ENCODE assay signal across 9 mouse cellular contexts in the genomic region with DNA sequence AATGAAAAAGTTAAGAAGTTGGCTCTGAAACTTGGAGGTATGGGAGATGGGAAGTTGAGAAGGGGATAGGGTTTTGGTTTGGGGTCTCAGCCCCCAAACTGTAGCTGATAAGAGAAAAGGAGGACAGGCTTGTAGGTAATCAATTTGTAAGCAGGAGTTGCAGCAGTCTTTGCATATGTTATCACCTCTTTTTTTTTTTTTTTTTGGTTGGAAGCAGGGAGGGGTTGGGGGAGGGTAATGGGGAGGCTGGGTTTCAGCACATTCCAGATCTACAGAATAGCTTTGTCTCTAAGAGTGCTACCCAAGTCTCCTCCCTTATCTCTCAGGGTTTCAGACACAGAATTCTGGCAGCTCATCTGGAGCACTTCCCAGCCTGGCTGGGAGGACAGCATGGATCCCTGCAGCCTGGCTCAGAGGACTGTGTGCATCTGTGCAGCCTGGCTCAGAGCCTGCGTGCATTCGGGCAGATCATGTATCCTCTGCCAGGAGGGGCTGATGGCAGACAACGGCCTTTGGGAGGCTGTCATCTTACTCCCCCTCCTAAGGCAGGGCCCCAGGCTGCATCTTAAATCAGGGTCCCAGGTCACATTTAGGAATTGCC. TPM values are rescaled to one million over a fixed set of nuclear protein-coding genes. Genes with fewer than 3 reads are reported as not detected.
A peak's percentile ranks its signal among the peaks of the same experiment; 100 is the strongest.
DNase-seq lines count a peak whose midpoint lies in the region; ATAC-seq and TF ChIP-seq lines count a peak whose summit lies in the region.
"Had no signal": no experiment of that assay in that cellular context is flagged by ENCODE, and none has a peak within 500 bp of the region (broad histone marks: within the 10 kb centered on the region; RNA-seq: fewer than 3 reads in every experiment).

No protein-coding gene starts in this region.

- DNase-seq in limb, embryonic 14.5 days (ENCODE audit: low spot score), result peak; percentile 44
- no peak for DNase-seq in limb, embryonic 10.5 days (ENCODE audit: low spot score)
- peak; percentile 58 to 85 for DNase-seq in cerebellum, postnatal 4 days (ENCODE audit: low spot score in 2 of 2)
- DNase-seq in heart, adult 18-20 months, result peak; percentile 83 to 87
- DNase-seq in kidney, postnatal 0 days (ENCODE audit: low spot score), result peak; percentile 30
- DNase-seq in retina, postnatal 1 day, result peak; percentile 78

- WGBS in limb, embryonic 14.5 days, result 27% methylated on average over 3 of the region's 3 CpGs
- 23% methylated on average over 3 of the region's 3 CpGs for WGBS in limb, embryonic 10.5 days
- 8% methylated on average over 3 of the region's 3 CpGs for WGBS in kidney, postnatal 0 days
- 39% methylated on average over 3 of the region's 3 CpGs for WGBS in liver, embryonic 15.5 days (ENCODE audit: insufficient replicate concordance)

- ATAC-seq in limb, embryonic 14.5 days (ENCODE audit: low FRiP score, low read depth), result no peak
- no peak for ATAC-seq in kidney, postnatal 0 days (replicated peaks; ENCODE audit: low FRiP score, low read depth)
- no peak for ATAC-seq in liver, embryonic 15.5 days (ENCODE audit: insufficient read depth)
- ATAC-seq in erythroblast, adult 5-6 weeks (replicated peaks; ENCODE audit: low FRiP score, poor library complexity, severe bottlenecking), result no peak

- no peak for TF ChIP-seq CTCF in kidney, postnatal 0 days (IDR thresholded peaks at IDR 0.05; ENCODE audit: low read depth)

- peaks cover 7% of the 10 kb centered on the region for H3K4me1 ChIP-seq in limb, embryonic 14.5 days (ENCODE audit: control insufficient read depth, insufficient read depth, low read length)
- peaks cover 9% of the 10 kb centered on the region; the same call in 1 of the 2 replicates for H3K4me1 ChIP-seq in limb, embryonic 10.5 days
- H3K4me1 ChIP-seq in kidney, postnatal 0 days (replicated peaks; ENCODE audit: insufficient read depth, low read length), result peaks cover 5% of the 10 kb centered on the region; the same call in 1 of the 2 replicates
- peaks cover 30% of the 10 kb centered on the region for H3K4me1 ChIP-seq in liver, embryonic 15.5 days (replicated peaks)

- no peak overlapping the region for H3K27ac ChIP-seq in limb, embryonic 14.5 days (replicated peaks; ENCODE audit: low read depth, low read length)
- no peak overlapping the region for H3K27ac ChIP-seq in limb, embryonic 10.5 days
- H3K27ac ChIP-seq in kidney, postnatal 0 days, result no peak overlapping the region
- 0 out of 2 replicates have a peak overlapping the region, but pooled peaks have one; percentile 20 for H3K27ac ChIP-seq in liver, embryonic 15.5 days (replicated peaks)
- H3K27ac ChIP-seq: limb, embryonic 12.5 days had no signal

- H3K4me3 ChIP-seq in limb, embryonic 14.5 days (replicated peaks; ENCODE audit: low read length), result no peak overlapping the region
- no peak overlapping the region for H3K4me3 ChIP-seq in limb, embryonic 10.5 days
- no peak overlapping the region for H3K4me3 ChIP-seq in kidney, postnatal 0 days (replicated peaks; ENCODE audit: low read depth, low read length)
- H3K4me3 ChIP-seq in liver, embryonic 15.5 days (replicated peaks), result no peak overlapping the region
- H3K4me3 ChIP-seq: limb, embryonic 12.5 days had no signal

- H3K9me3 ChIP-seq in limb, embryonic 14.5 days (ENCODE audit: control insufficient read depth, low read length), result no peaks in the 10 kb centered on the region
- no peaks in the 10 kb centered on the region for H3K9me3 ChIP-seq in limb, embryonic 10.5 days (replicated peaks)
- H3K9me3 ChIP-seq in kidney, postnatal 0 days (replicated peaks; ENCODE audit: low read length), result no peaks in the 10 kb centered on the region
- no peaks in the 10 kb centered on the region for H3K9me3 ChIP-seq in liver, embryonic 15.5 days (replicated peaks)
- H3K9me3 ChIP-seq: limb, embryonic 12.5 days had no signal

- H3K9ac ChIP-seq in limb, embryonic 14.5 days (ENCODE audit: low read depth, low read length, severe bottlenecking), result peak overlapping the region; percentile 21; the same call in 1 of the 2 replicates
- H3K9ac ChIP-seq in kidney, postnatal 0 days (ENCODE audit: low read depth, low read length), result no peak overlapping the region
- no peak overlapping the region for H3K9ac ChIP-seq in liver, embryonic 15.5 days
- H3K9ac ChIP-seq: limb, embryonic 12.5 days had no signal

- H3K4me2 ChIP-seq in limb, embryonic 14.5 days (replicated peaks; ENCODE audit: low read depth, low read length, severe bottlenecking), result no peak overlapping the region
- H3K4me2 ChIP-seq in kidney, postnatal 0 days (ENCODE audit: low read length), result no peak overlapping the region
- no peak overlapping the region for H3K4me2 ChIP-seq in liver, embryonic 15.5 days
- H3K4me2 ChIP-seq: limb, embryonic 12.5 days had no signal

- H3K36me3 ChIP-seq in limb, embryonic 14.5 days (ENCODE audit: control insufficient read depth, insufficient read depth, low read length), result no peaks in the 10 kb centered on the region
- H3K36me3 ChIP-seq in limb, embryonic 10.5 days, result no peaks in the 10 kb centered on the region
- no peaks in the 10 kb centered on the region for H3K36me3 ChIP-seq in kidney, postnatal 0 days (ENCODE audit: insufficient read depth, low read length)
- H3K36me3 ChIP-seq in liver, embryonic 15.5 days (replicated peaks), result no peaks in the 10 kb centered on the region
- H3K36me3 ChIP-seq: limb, embryonic 12.5 days had no signal

- no peaks in the 10 kb centered on the region for H3K27me3 ChIP-seq in limb, embryonic 14.5 days (ENCODE audit: control insufficient read depth, insufficient read depth, low read length)
- H3K27me3 ChIP-seq in limb, embryonic 10.5 days (ENCODE audit: low read depth, poor library complexity, severe bottlenecking), result no peaks in the 10 kb centered on the region
- no peaks in the 10 kb centered on the region for H3K27me3 ChIP-seq in kidney, postnatal 0 days (ENCODE audit: insufficient read depth, low read length)
- no peaks in the 10 kb centered on the region for H3K27me3 ChIP-seq in liver, embryonic 15.5 days

- TF ChIP-seq POLR2A in limb, embryonic 14.5 days (IDR thresholded peaks at IDR 0.05; ENCODE audit: borderline replicate concordance, extremely low read depth, insufficient read depth, insufficient read length), result no peak

RNA-seq across cellular contexts. Expression of gene Cap1, which starts 5.1 kb away (rescaled TPM):
- polyA plus RNA-seq in limb, embryonic 14.5 days (2012; rRNA removed), result 86.6 and 95.8 TPM in 2 replicates
- 68.0 and 73.5 TPM in 2 replicates for polyA plus RNA-seq in limb, embryonic 14.5 days (2014; fragmentation: Nextera tagmentation; extraction: Ambion mirVana)
- polyA plus RNA-seq in limb, embryonic 10.5 days (2016; fragmentation: Nextera tagmentation; extraction: Ambion mirVana), result 45.3 and 46.5 TPM in 2 replicates
- 10 to 100 TPM; 46.3 to 52.7 TPM for total RNA-seq in heart, adult 18-20 months (2021)
- 63.7 and 71.2 TPM in 2 replicates for polyA plus RNA-seq in kidney, postnatal 0 days (2015; fragmentation: Nextera tagmentation; extraction: Ambion mirVana)
- 24.6 and 25.4 TPM in 2 replicates for polyA plus RNA-seq in liver, embryonic 15.5 days (2015; fragmentation: Nextera tagmentation; extraction: Ambion mirVana)
- 77.8 and 106 TPM in 2 replicates for total RNA-seq in erythroblast, adult 5-6 weeks (2015; ENCODE audit: low replicate concordance)
- 76.8 and 86.9 TPM in 2 replicates for total RNA-seq in erythroblast, adult 5-6 weeks (2017; ENCODE audit: low replicate concordance)

RNA-seq across cellular contexts. Expression of gene Ppt1, which starts 54.9 kb away (rescaled TPM):
- 58.1 and 68.8 TPM in 2 replicates for polyA plus RNA-seq in limb, embryonic 14.5 days (2012; rRNA removed)
- 76.0 and 79.5 TPM in 2 replicates for polyA plus RNA-seq in limb, embryonic 14.5 days (2014; fragmentation: Nextera tagmentation; extraction: Ambion mirVana)
- 45.4 and 55.3 TPM in 2 replicates for polyA plus RNA-seq in limb, embryonic 10.5 days (2016; fragmentation: Nextera tagmentation; extraction: Ambion mirVana)
- total RNA-seq in heart, adult 18-20 months (2021), result 10 to 100 TPM; 43.0 to 44.9 TPM
- polyA plus RNA-seq in kidney, postnatal 0 days (2015; fragmentation: Nextera tagmentation; extraction: Ambion mirVana), result 74.4 and 77.6 TPM in 2 replicates
- 18.9 and 20.1 TPM in 2 replicates for polyA plus RNA-seq in liver, embryonic 15.5 days (2015; fragmentation: Nextera tagmentation; extraction: Ambion mirVana)
- 33.6 and 48.4 TPM in 2 replicates for total RNA-seq in erythroblast, adult 5-6 weeks (2015; ENCODE audit: low replicate concordance)
- total RNA-seq in erythroblast, adult 5-6 weeks (2017; ENCODE audit: low replicate concordance), result 12.9 and 14.9 TPM in 2 replicates
